Mouse (Mus musculus): ENCODE measurements around the gene Dusp23. TPM values are rescaled to one million over a fixed set of nuclear protein-coding genes. Genes with fewer than 3 reads are reported as not detected.

Gene Dusp23
- polyA plus RNA-seq, 1 experiment, result 9.4 TPM

- H3K27ac ChIP-seq (ENCODE audit: insufficient read depth, low read depth, low read length), result no peak overlapping the region
- H3K4me1 ChIP-seq (ENCODE audit: control insufficient read depth, insufficient read depth, low read length), result peaks cover 5% of the 10 kb centered on the region
- no peak overlapping the region for H3K4me3 ChIP-seq (ENCODE audit: insufficient read depth, low read length)
- TF ChIP-seq POLR2A (IDR thresholded peaks at IDR 0.05; ENCODE audit: borderline replicate concordance, low read depth, low read length) (no peak), CTCF (IDR thresholded peaks at IDR 0.05; ENCODE audit: low read depth, low read length) (no peak)
Observed at GRCm38 (mm10) chr1:172629831-172630230, 2.9 kb downstream of the Dusp23 start.

- H3K4me3 ChIP-seq (ENCODE audit: insufficient read depth, low read length), result no peak overlapping the region
- H3K4me1 ChIP-seq (ENCODE audit: control insufficient read depth, insufficient read depth, low read length), result no peaks in the 10 kb centered on the region
- TF ChIP-seq POLR2A (IDR thresholded peaks at IDR 0.05; ENCODE audit: borderline replicate concordance, low read depth, low read length) (no peak), CTCF (IDR thresholded peaks at IDR 0.05; ENCODE audit: low read depth, low read length) (no peak)
- H3K27ac ChIP-seq (ENCODE audit: insufficient read depth, low read depth, low read length), result no peak overlapping the region
Observed at GRCm38 (mm10) chr1:172626306-172626705, 6.5 kb downstream of the Dusp23 start.

DNA sequence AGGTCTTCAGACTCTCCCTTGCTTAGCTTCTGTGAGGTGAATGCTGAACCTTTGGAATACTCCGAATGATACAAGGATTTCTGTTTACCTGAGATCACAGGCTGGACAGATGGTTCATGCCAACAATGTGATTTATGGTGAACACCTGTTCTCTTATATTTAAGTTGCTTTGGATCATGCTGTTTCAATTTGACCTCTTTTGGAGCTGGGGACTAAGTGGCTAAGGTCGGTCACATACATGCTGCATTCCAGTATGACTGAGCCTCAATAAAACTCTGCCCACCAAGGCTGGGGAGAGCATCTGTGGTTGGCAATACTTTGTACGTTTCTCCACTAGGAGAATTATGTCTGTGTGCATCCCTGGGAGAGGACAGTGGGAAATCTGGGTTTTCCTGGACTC lies 8.7 kb downstream of the Dusp23 start:
- no peak overlapping the region for H3K27ac ChIP-seq (ENCODE audit: insufficient read depth, low read depth, low read length)
- no peak for TF ChIP-seq CTCF (IDR thresholded peaks at IDR 0.05; ENCODE audit: low read depth, low read length)
- no peak for TF ChIP-seq POLR2A (IDR thresholded peaks at IDR 0.05; ENCODE audit: borderline replicate concordance, low read depth, low read length)
- H3K4me3 ChIP-seq (ENCODE audit: insufficient read depth, low read length), result no peak overlapping the region
- no peaks in the 10 kb centered on the region for H3K4me1 ChIP-seq (ENCODE audit: control insufficient read depth, insufficient read depth, low read length)

DNA sequence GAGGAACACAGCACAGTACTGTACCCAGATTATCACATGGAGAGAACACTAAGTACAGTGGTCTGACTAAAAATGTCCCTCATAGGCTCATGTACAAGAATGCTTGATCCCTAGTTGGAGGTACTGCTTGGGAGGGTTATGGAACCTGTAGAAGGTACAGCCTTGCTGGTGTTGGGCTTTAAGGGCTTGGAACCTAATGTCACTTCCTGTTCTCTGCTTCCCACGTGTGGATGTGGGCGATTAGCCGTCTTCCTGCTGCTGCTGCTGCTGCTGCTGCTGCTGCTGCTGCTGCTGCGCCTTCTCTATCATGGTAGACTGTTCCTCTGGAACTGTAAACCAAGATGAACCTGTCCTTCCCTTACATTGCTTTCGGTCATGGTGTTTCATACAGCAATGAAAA lies 9.2 kb downstream of the Dusp23 start:
- no peak overlapping the region for H3K4me3 ChIP-seq (ENCODE audit: insufficient read depth, low read length)
- H3K4me1 ChIP-seq (ENCODE audit: control insufficient read depth, insufficient read depth, low read length), result no peaks in the 10 kb centered on the region
- H3K27ac ChIP-seq (ENCODE audit: insufficient read depth, low read depth, low read length), result no peak overlapping the region
- no peak for TF ChIP-seq CTCF (IDR thresholded peaks at IDR 0.05; ENCODE audit: low read depth, low read length)
- no peak for TF ChIP-seq POLR2A (IDR thresholded peaks at IDR 0.05; ENCODE audit: borderline replicate concordance, low read depth, low read length)

GRCm38 (mm10) chr1:172619235-172619634 lies 13.5 kb downstream of the Dusp23 start:
- no peak overlapping the region for H3K4me3 ChIP-seq (ENCODE audit: insufficient read depth, low read length)
- TF ChIP-seq POLR2A (IDR thresholded peaks at IDR 0.05; ENCODE audit: borderline replicate concordance, low read depth, low read length), result no peak
- TF ChIP-seq CTCF (IDR thresholded peaks at IDR 0.05; ENCODE audit: low read depth, low read length), result peak; percentile 90
- no peak overlapping the region for H3K27ac ChIP-seq (ENCODE audit: insufficient read depth, low read depth, low read length)
- H3K4me1 ChIP-seq (ENCODE audit: control insufficient read depth, insufficient read depth, low read length), result no peaks in the 10 kb centered on the region

DNA sequence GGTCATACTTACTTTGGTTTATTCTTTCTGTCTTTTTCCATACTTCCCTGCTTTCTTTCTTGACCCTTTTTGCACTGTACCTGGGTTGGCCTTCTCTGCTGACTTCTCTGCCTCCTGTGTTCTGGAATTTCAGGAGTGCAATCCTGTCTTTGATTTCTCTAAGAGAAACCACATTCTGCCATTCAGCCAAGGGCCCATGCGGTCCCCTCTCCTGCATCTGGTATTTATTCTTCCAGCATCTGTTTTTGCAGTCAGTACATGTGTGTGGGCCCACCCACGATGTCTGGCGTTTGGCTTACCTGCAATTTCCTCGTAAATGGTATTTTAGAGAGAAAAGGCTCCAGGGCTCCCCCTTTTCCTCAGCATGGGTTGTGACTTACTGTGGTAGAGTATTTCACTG lies 14.6 kb downstream of the Dusp23 start:
- Histone ChIP-seq H3K27ac (ENCODE audit: insufficient read depth, low read depth, low read length) (no peak overlapping the region), H3K4me3 (ENCODE audit: insufficient read depth, low read length) (no peak overlapping the region), H3K4me1 (ENCODE audit: control insufficient read depth, insufficient read depth, low read length) (no peaks in the 10 kb centered on the region)
- TF ChIP-seq POLR2A (IDR thresholded peaks at IDR 0.05; ENCODE audit: borderline replicate concordance, low read depth, low read length), result no peak
- no peak for TF ChIP-seq CTCF (IDR thresholded peaks at IDR 0.05; ENCODE audit: low read depth, low read length)

DNA sequence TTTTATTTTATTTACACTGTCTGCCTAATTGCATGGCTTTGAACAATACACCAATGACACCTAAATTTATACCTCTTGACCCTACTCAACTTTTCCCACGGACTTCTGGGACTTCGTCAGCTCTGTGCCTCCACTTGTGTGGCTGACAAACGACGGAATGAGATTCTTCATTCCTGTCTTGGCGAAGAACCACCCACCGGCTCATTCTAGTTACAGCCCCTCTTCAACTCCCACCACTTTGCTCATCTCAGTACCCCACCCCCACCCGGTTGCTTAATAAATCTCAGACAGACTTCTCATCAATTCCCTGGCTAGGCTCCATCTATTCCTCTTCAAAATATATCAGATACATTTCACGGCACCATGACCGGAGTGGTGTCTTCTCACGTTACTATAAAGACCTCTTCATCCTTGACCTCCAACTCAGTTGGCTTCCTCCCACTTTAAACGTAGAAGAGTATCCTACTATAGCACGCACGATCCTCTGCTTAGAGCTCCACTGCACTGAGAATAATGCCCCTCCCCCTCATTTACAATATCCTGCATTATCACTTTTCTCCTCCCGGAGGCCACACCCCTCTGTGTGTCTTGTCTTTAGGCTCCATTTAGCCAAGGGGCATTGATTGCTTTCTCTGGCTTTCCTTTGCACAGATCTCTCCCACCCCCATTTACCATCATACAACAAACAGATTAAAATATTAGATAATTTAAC lies 15.2 kb downstream of the Dusp23 start:
- Histone ChIP-seq H3K4me1 (ENCODE audit: control insufficient read depth, insufficient read depth, low read length) (no peaks in the 10 kb centered on the region), H3K4me3 (ENCODE audit: insufficient read depth, low read length) (no peak overlapping the region), H3K27ac (ENCODE audit: insufficient read depth, low read depth, low read length) (no peak overlapping the region)
- TF ChIP-seq POLR2A (IDR thresholded peaks at IDR 0.05; ENCODE audit: borderline replicate concordance, low read depth, low read length), result no peak
- TF ChIP-seq CTCF (IDR thresholded peaks at IDR 0.05; ENCODE audit: low read depth, low read length), result no peak

GRCm38 (mm10) chr1:172616537-172617300 lies 16.0 kb downstream of the Dusp23 start:
- Histone ChIP-seq H3K4me3 (ENCODE audit: insufficient read depth, low read length) (no peak overlapping the region), H3K27ac (ENCODE audit: insufficient read depth, low read depth, low read length) (no peak overlapping the region), H3K4me1 (ENCODE audit: control insufficient read depth, insufficient read depth, low read length) (no peaks in the 10 kb centered on the region)
- TF ChIP-seq POLR2A (IDR thresholded peaks at IDR 0.05; ENCODE audit: borderline replicate concordance, low read depth, low read length) (no peak), CTCF (IDR thresholded peaks at IDR 0.05; ENCODE audit: low read depth, low read length) (no peak)

GRCm38 (mm10) chr1:172615412-172615811 lies 17.4 kb downstream of the Dusp23 start:
- no peak overlapping the region for H3K27ac ChIP-seq (ENCODE audit: insufficient read depth, low read depth, low read length)
- no peak overlapping the region for H3K4me3 ChIP-seq (ENCODE audit: insufficient read depth, low read length)
- TF ChIP-seq CTCF (IDR thresholded peaks at IDR 0.05; ENCODE audit: low read depth, low read length) (no peak), POLR2A (IDR thresholded peaks at IDR 0.05; ENCODE audit: borderline replicate concordance, low read depth, low read length) (no peak)
- H3K4me1 ChIP-seq (ENCODE audit: control insufficient read depth, insufficient read depth, low read length), result no peaks in the 10 kb centered on the region

GRCm38 (mm10) chr1:172614654-172615053 lies 18.1 kb downstream of the Dusp23 start:
- Histone ChIP-seq H3K4me1 (ENCODE audit: control insufficient read depth, insufficient read depth, low read length) (no peaks in the 10 kb centered on the region), H3K27ac (ENCODE audit: insufficient read depth, low read depth, low read length) (no peak overlapping the region), H3K4me3 (ENCODE audit: insufficient read depth, low read length) (no peak overlapping the region)
- no peak for TF ChIP-seq POLR2A (IDR thresholded peaks at IDR 0.05; ENCODE audit: borderline replicate concordance, low read depth, low read length)
- TF ChIP-seq CTCF (IDR thresholded peaks at IDR 0.05; ENCODE audit: low read depth, low read length), result no peak

All from bone marrow macrophage, adult 2 months (primary cell).